Mouse (Mus musculus) kidney, embryonic 15.5 days (tissue): ENCODE measurements around the gene Gpc4. TPM values are rescaled to one million over a fixed set of nuclear protein-coding genes. Genes with fewer than 3 reads are reported as not detected.

ENCODE experiments used
- ATAC-seq: fragments of 200-750 bp; cut with Nextera tagmentation; replicated peaks from 2 replicates; pipeline ENCODE4 v1.8.0; 2017; ENCODE audit warnings: moderate TSS enrichment; ENCODE audit not compliant: low FRiP score
- H3K27ac ChIP-seq: fragments of 300-500 bp; sonication (generic); 2 replicates; pipeline ENCODE4 v1.5.1; 2015; ENCODE audit warnings: mild to moderate bottlenecking, inconsistent platforms
- H3K27me3 ChIP-seq: fragments of 300-500 bp; sonication (generic); 2 replicates; pipeline ENCODE4 v1.6.1; 2015; ENCODE audit warnings: inconsistent platforms
- H3K36me3 ChIP-seq: fragments of 300-500 bp; sonication (generic); 2 replicates; pipeline ENCODE4 v1.6.1; 2015; ENCODE audit warnings: inconsistent platforms
- H3K4me1 ChIP-seq: fragments of 300-500 bp; sonication (generic); 2 replicates; pipeline ENCODE4 v1.6.1; 2015; ENCODE audit warnings: inconsistent platforms
- H3K4me2 ChIP-seq: fragments of 300-500 bp; sonication (generic); 2 replicates; pipeline ENCODE4 v1.6.1; 2015; ENCODE audit warnings: moderate library complexity, mild to moderate bottlenecking, inconsistent platforms
- H3K4me3 ChIP-seq: fragments of 300-500 bp; sonication (generic); replicated peaks from 2 replicates; pipeline ENCODE4 v1.5.1; 2015; ENCODE audit warnings: mild to moderate bottlenecking, inconsistent platforms
- H3K9ac ChIP-seq: fragments of 300-500 bp; sonication (generic); 2 replicates; pipeline ENCODE4 v1.6.1; 2015; ENCODE audit warnings: mild to moderate bottlenecking, inconsistent platforms
- H3K9me3 ChIP-seq: fragments of 300-500 bp; sonication (generic); replicated peaks from 2 replicates; pipeline ENCODE4 v1.6.1; 2016; ENCODE audit warnings: inconsistent platforms
- WGBS: fragments of 180-500 bp; shearing (Covaris S2); methylation state at CpG from one replicate; pipeline ENCODE4 v1.1.7; 2015; ENCODE audit warnings: mixed read lengths; 5-methylcytosine and 5-hydroxymethylcytosine counted together
- polyA plus RNA-seq: library from polyadenylated mRNA; unstranded; fragments of >200 nt; fragmentation: Nextera tagmentation; extraction: Ambion mirVana; gene quantifications from 2 replicates; pipeline ENCODE4 v1.2.1, GENCODE M21; 2015

The Gpc4 gene
- polyA plus RNA-seq, 1 experiment from 2014 or later, result 77.5 TPM

GRCm38 (mm10) chrX:52087726-52088348 lies 77.2 kb downstream of the Gpc4 start:
- Histone ChIP-seq H3K36me3 (no peaks in the 10 kb centered on the region), H3K9ac (no peak overlapping the region), H3K9me3 (no peaks in the 10 kb centered on the region), H3K27ac (no peak overlapping the region), H3K4me1 (no peaks in the 10 kb centered on the region), H3K4me2 (no peak overlapping the region), H3K4me3 (no peak overlapping the region), H3K27me3 (peaks cover 13% of the 10 kb centered on the region; the same call in 1 of the 2 replicates)
- ATAC-seq, result no peak
- 47% methylated on average over 7 of the region's 7 CpGs for WGBS

GRCm38 (mm10) chrX:52086885-52087573 lies 78.0 kb downstream of the Gpc4 start:
- no peak overlapping the region for H3K27ac ChIP-seq
- H3K36me3 ChIP-seq, result no peaks in the 10 kb centered on the region
- WGBS, result 84% methylated on average over 8 of the region's 8 CpGs
- H3K27me3 ChIP-seq, result peaks cover 9% of the 10 kb centered on the region; the same call in 1 of the 2 replicates
- no peak overlapping the region for H3K4me3 ChIP-seq
- no peak overlapping the region for H3K4me2 ChIP-seq
- ATAC-seq, result no peak
- H3K4me1 ChIP-seq, result no peaks in the 10 kb centered on the region
- no peak overlapping the region for H3K9ac ChIP-seq
- no peaks in the 10 kb centered on the region for H3K9me3 ChIP-seq

DNA sequence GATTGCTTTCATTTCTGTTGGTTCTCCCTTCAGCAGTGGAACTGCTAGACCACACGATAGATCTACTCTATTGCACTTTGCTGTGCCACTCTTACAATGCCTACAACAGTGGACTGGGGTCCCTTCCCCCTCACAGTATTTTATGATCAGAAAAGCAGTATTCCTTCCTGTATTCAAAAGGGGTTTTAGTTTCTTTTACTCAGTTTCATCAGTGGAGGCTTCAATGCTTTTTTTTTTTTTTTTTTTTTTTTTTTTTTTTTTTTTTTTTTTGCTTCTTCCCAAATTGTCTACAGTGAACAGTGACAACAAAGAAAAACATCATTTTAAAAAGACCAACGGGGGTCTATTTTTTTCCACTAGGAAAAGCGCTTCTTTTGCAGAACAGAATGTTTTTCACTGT lies 81.5 kb downstream of the Gpc4 start:
- Histone ChIP-seq H3K4me1 (no peaks in the 10 kb centered on the region), H3K4me2 (no peak overlapping the region), H3K27ac (no peak overlapping the region), H3K36me3 (no peaks in the 10 kb centered on the region), H3K9ac (no peak overlapping the region), H3K4me3 (no peak overlapping the region), H3K27me3 (peaks cover 3% of the 10 kb centered on the region; the same call in 1 of the 2 replicates), H3K9me3 (no peaks in the 10 kb centered on the region)
- 76% methylated on average over 3 of the region's 3 CpGs for WGBS
- ATAC-seq, result no peak

GRCm38 (mm10) chrX:52072410-52072809 lies 92.6 kb downstream of the Gpc4 start:
- WGBS, result 78% methylated on average over 2 of the region's 2 CpGs
- Histone ChIP-seq H3K27me3 (peaks cover 14% of the 10 kb centered on the region), H3K36me3 (no peaks in the 10 kb centered on the region), H3K4me3 (no peak overlapping the region), H3K9ac (no peak overlapping the region), H3K4me2 (no peak overlapping the region), H3K27ac (no peak overlapping the region), H3K4me1 (no peaks in the 10 kb centered on the region), H3K9me3 (no peaks in the 10 kb centered on the region)
- ATAC-seq, result no peak

- no peak overlapping the region for H3K27ac ChIP-seq
- no peak overlapping the region for H3K9ac ChIP-seq
- H3K36me3 ChIP-seq, result no peaks in the 10 kb centered on the region
- H3K4me3 ChIP-seq, result no peak overlapping the region
- WGBS, result 76% methylated on average over 13 of the region's 13 CpGs
- ATAC-seq, result no peak
- H3K4me2 ChIP-seq, result no peak overlapping the region
- H3K4me1 ChIP-seq, result no peaks in the 10 kb centered on the region
- H3K27me3 ChIP-seq, result no peaks in the 10 kb centered on the region
- no peaks in the 10 kb centered on the region for H3K9me3 ChIP-seq
These were observed 111.6 kb downstream of the Gpc4 start for GRCm38 (mm10) chrX:52053416-52053815.

GRCm38 (mm10) chrX:52052011-52052410 lies 113.0 kb downstream of the Gpc4 start:
- Histone ChIP-seq H3K9me3 (no peaks in the 10 kb centered on the region), H3K36me3 (no peaks in the 10 kb centered on the region), H3K9ac (no peak overlapping the region), H3K4me1 (no peaks in the 10 kb centered on the region), H3K27ac (no peak overlapping the region), H3K27me3 (no peaks in the 10 kb centered on the region), H3K4me2 (no peak overlapping the region), H3K4me3 (no peak overlapping the region)
- no peak for ATAC-seq
- WGBS, result 48% methylated on average over 5 of the region's 5 CpGs

- Histone ChIP-seq H3K36me3 (no peaks in the 10 kb centered on the region), H3K9me3 (no peaks in the 10 kb centered on the region), H3K4me1 (no peaks in the 10 kb centered on the region), H3K4me3 (no peak overlapping the region), H3K27ac (no peak overlapping the region), H3K9ac (no peak overlapping the region), H3K27me3 (no peaks in the 10 kb centered on the region), H3K4me2 (no peak overlapping the region)
- ATAC-seq, result no peak
- 62% methylated on average over 4 of the region's 4 CpGs for WGBS
These were observed 114.1 kb downstream of the Gpc4 start for GRCm38 (mm10) chrX:52050941-52051340.

- no peak for ATAC-seq
- 76% methylated on average over 1 of the region's 1 CpGs for WGBS
- Histone ChIP-seq H3K27me3 (0 out of 2 replicates have a peak, but pooled peaks cover 4% of the 10 kb centered on the region), H3K27ac (no peak overlapping the region), H3K4me1 (no peaks in the 10 kb centered on the region), H3K4me2 (no peak overlapping the region), H3K9ac (no peak overlapping the region), H3K36me3 (no peaks in the 10 kb centered on the region), H3K9me3 (no peaks in the 10 kb centered on the region), H3K4me3 (no peak overlapping the region)
These were observed 125.2 kb downstream of the Gpc4 start for GRCm38 (mm10) chrX:52039875-52040274.

DNA sequence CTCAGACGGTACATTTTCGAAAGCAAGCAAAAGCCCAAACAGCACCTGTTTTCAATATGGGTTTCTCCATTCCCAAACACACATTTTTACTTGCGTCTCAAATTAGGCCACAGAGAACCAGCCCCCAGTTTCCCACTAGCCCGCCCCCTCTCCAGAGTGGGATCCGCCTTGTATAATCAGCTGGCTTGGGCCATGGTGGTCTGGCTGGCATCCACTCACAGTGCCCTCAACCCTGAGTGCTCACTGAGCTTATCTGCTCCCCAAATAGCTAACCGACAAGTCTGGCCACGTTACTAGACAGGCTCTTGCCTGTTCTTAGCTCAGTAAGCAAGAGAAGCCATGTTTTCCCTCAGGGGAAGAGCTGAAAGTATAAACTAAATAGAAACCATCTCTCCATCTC lies 134.9 kb downstream of the Gpc4 start:
- Histone ChIP-seq H3K36me3 (no peaks in the 10 kb centered on the region), H3K27ac (no peak overlapping the region), H3K4me1 (no peaks in the 10 kb centered on the region), H3K4me3 (no peak overlapping the region), H3K9me3 (no peaks in the 10 kb centered on the region), H3K4me2 (no peak overlapping the region), H3K27me3 (peaks cover 14% of the 10 kb centered on the region; the same call in 1 of the 2 replicates), H3K9ac (no peak overlapping the region)
- no peak for ATAC-seq
- WGBS, result 82% methylated on average over 7 of the region's 7 CpGs

GRCm38 (mm10) chrX:52017660-52018059 lies 147.4 kb downstream of the Gpc4 start:
- H3K4me3 ChIP-seq, result no peak overlapping the region
- no peaks in the 10 kb centered on the region for H3K9me3 ChIP-seq
- H3K9ac ChIP-seq, result no peak overlapping the region
- 69% methylated on average over 9 of the region's 9 CpGs for WGBS
- H3K4me1 ChIP-seq, result no peaks in the 10 kb centered on the region
- H3K36me3 ChIP-seq, result no peaks in the 10 kb centered on the region
- no peaks in the 10 kb centered on the region for H3K27me3 ChIP-seq
- no peak overlapping the region for H3K27ac ChIP-seq
- ATAC-seq, result no peak
- H3K4me2 ChIP-seq, result no peak overlapping the region
